Mouse (Mus musculus) stomach, embryonic 15.5 days (tissue): ENCODE results near the gene Dlx6. TPM values are rescaled to one million over a fixed set of nuclear protein-coding genes. Genes with fewer than 3 reads are reported as not detected.

Source experiments
- ATAC-seq: fragments of 200-750 bp; cut with Nextera tagmentation; 2 replicates; pipeline ENCODE4 v1.8.0; 2017; ENCODE audit warnings: low read depth, moderate number of reproducible peaks, moderate TSS enrichment; ENCODE audit not compliant: insufficient read depth, low FRiP score
- H3K27ac ChIP-seq: fragments of 300-500 bp; sonication (generic); 2 replicates; pipeline ENCODE4 v1.5.1; 2015; ENCODE audit warnings: mild to moderate bottlenecking, inconsistent platforms
- H3K27me3 ChIP-seq: fragments of 300-500 bp; sonication (generic); replicated peaks from 2 replicates; pipeline ENCODE4 v1.6.1; 2015; ENCODE audit warnings: inconsistent platforms
- H3K36me3 ChIP-seq: fragments of 300-500 bp; sonication (generic); 2 replicates; pipeline ENCODE4 v1.6.1; 2015; ENCODE audit warnings: inconsistent platforms
- H3K4me1 ChIP-seq: fragments of 300-500 bp; sonication (generic); 2 replicates; pipeline ENCODE4 v1.6.1; 2015; ENCODE audit warnings: inconsistent platforms
- H3K4me2 ChIP-seq: fragments of 300-500 bp; sonication (generic); 2 replicates; pipeline ENCODE4 v1.6.1; 2015; ENCODE audit warnings: mild to moderate bottlenecking, inconsistent platforms
- H3K4me3 ChIP-seq: fragments of 300-500 bp; sonication (generic); replicated peaks from 2 replicates; pipeline ENCODE4 v1.5.1; 2015; ENCODE audit warnings: inconsistent platforms
- H3K9ac ChIP-seq: fragments of 300-500 bp; sonication (generic); 2 replicates; pipeline ENCODE4 v1.6.1; 2015; ENCODE audit warnings: inconsistent platforms
- H3K9me3 ChIP-seq: fragments of 300-500 bp; sonication (generic); 2 replicates; pipeline ENCODE4 v1.6.1; 2016; ENCODE audit warnings: inconsistent platforms
- WGBS: fragments of 180-500 bp; shearing (Covaris S2); methylation state at CpG from one replicate; pipeline ENCODE4 v1.1.7; 2015; 5-methylcytosine and 5-hydroxymethylcytosine counted together
- polyA plus RNA-seq: library from polyadenylated mRNA; unstranded; fragments of >200 nt; fragmentation: Nextera tagmentation; extraction: Ambion mirVana; gene quantifications from 2 replicates; pipeline ENCODE4 v1.2.1, GENCODE M21; 2015

The Dlx6 gene
- polyA plus RNA-seq, 1 experiment from 2014 or later: 0.14 TPM

DNA sequence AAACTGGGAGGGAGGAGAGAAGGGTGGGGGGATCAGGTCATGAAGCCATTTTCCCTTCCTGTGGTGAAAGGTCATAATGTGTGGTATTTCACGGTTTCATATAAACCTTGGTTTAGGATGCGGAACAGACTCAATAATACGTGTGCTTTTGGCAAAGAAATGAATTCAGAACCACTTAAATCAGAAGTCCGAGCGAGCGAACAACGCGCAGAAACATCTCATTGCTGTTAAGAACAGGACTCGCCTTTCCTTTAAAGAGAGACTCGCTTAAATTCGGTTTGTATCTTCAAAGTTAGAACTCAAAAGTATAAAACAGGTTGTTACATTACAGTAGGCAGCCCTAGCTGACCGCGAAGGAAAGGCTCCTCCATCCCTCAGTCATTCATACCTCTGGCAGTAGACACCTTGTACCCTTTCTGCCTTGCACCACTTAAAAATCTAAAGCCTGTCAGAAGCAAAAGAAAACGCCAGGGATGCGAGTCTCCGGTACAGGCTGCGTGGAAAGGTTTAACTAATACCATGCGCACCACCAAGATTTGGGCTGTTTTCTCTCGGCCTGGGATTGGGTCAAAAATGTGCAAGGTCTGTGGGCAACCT lies 10.4 kb downstream of the Dlx6 start:
- H3K9me3 ChIP-seq: no peaks in the 10 kb centered on the region
- H3K4me1 ChIP-seq: no peaks in the 10 kb centered on the region
- no peak overlapping the region for H3K9ac ChIP-seq
- no peak overlapping the region for H3K4me2 ChIP-seq
- no peak for ATAC-seq
- peaks cover 93% of the 10 kb centered on the region for H3K27me3 ChIP-seq
- H3K36me3 ChIP-seq: no peaks in the 10 kb centered on the region
- H3K4me3 ChIP-seq: no peak overlapping the region
- H3K27ac ChIP-seq: no peak overlapping the region
- WGBS: 2% methylated on average over 19 of the region's 19 CpGs

DNA sequence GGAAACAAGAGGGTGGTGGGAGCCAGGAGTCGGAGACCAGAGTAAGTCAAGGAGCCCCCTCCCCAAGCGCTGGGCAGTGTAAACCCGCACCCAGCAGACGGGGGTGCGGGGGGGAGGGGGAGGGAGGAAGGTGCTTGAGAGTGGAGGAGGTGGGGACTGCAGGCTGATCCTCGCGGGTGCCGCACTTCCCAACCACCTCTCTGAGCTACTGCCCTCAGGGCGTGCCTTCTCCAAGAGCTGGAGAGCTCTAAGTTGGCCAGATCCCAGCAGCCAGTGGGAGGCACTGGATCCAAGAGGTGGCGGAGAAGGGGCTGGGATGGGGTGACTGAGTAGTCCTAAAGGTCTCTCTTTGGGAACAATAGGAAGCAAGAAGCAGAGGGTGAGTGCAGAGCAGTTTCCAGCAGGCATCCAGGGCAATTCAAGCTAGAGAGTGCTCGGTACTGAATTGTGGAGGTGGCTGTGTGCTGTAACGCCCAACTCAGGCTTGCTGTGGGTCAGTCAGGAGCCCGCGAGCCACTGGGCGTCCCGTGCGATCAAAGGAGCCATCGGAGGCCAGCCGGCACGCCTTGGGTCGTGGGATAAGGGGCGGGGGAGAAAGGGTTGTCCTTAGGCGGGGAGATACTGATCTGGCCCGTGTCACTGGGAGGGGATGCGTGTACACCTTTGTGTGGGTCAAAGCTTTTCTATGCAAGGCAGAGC lies 11.1 kb downstream of the Dlx6 start:
- peaks cover 95% of the 10 kb centered on the region for H3K27me3 ChIP-seq
- WGBS: 1% methylated on average over 25 of the region's 25 CpGs
- H3K27ac ChIP-seq: no peak overlapping the region
- 0 out of 2 replicates have a peak, but pooled peaks cover under 1% of the 10 kb centered on the region for H3K4me1 ChIP-seq
- no peak overlapping the region for H3K9ac ChIP-seq
- no peak overlapping the region for H3K4me2 ChIP-seq
- no peaks in the 10 kb centered on the region for H3K36me3 ChIP-seq
- no peaks in the 10 kb centered on the region for H3K9me3 ChIP-seq
- no peak overlapping the region for H3K4me3 ChIP-seq
- ATAC-seq: no peak; the same call in 1 of the 2 replicates

DNA sequence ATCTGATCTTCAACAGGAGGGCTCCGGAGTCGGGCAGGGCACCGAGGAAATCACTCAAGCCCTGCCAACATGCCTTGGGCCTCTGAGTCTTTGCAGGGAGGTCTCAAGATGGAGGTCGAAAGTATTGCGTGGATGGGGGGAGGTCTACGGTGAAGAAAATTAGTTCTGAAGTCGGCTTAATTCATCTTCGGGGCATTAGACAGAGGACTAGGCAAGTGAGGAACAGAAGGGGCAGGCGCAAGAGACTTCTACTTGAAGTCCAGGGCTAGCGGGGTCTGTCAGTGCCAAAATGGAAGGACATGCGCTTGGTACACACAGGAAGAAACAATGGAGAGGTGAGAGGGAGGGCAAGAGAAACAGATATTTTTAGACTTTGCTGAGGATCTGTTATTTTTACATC lies 12.0 kb downstream of the Dlx6 start:
- 0 out of 2 replicates have a peak, but pooled peaks cover 3% of the 10 kb centered on the region for H3K4me1 ChIP-seq
- H3K4me2 ChIP-seq: no peak overlapping the region
- ATAC-seq: no peak
- no peak overlapping the region for H3K27ac ChIP-seq
- H3K27me3 ChIP-seq: peaks cover 98% of the 10 kb centered on the region
- WGBS: 1% methylated on average over 11 of the region's 11 CpGs
- no peaks in the 10 kb centered on the region for H3K36me3 ChIP-seq
- H3K9ac ChIP-seq: no peak overlapping the region
- no peak overlapping the region for H3K4me3 ChIP-seq
- H3K9me3 ChIP-seq: no peaks in the 10 kb centered on the region

DNA sequence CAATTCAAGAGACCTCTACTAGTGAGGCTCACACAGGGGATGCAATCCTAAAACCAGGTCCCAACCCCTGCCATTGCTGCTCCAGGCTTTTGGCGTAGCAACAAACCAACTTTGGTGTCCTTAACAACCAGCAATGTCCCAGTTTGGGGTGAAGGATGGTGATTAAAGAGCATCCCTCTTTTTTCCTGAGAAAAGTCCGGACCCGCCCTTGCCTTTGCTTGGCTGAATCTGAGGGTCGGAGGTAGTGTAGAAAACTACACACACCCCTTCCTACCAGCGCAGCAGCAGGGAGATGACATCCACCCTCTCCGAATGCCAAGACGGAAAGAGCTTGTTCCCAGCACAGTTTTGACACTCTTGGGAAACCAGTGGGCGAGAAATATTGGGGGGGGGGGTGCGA lies 12.5 kb downstream of the Dlx6 start:
- Histone ChIP-seq H3K27ac (no peak overlapping the region), H3K27me3 (peaks cover 97% of the 10 kb centered on the region), H3K4me2 (no peak overlapping the region), H3K36me3 (no peaks in the 10 kb centered on the region), H3K9ac (no peak overlapping the region), H3K4me1 (0 out of 2 replicates have a peak, but pooled peaks cover 3% of the 10 kb centered on the region), H3K9me3 (no peaks in the 10 kb centered on the region), H3K4me3 (no peak overlapping the region)
- no peak for ATAC-seq
- WGBS: 5% methylated on average over 9 of the region's 9 CpGs

DNA sequence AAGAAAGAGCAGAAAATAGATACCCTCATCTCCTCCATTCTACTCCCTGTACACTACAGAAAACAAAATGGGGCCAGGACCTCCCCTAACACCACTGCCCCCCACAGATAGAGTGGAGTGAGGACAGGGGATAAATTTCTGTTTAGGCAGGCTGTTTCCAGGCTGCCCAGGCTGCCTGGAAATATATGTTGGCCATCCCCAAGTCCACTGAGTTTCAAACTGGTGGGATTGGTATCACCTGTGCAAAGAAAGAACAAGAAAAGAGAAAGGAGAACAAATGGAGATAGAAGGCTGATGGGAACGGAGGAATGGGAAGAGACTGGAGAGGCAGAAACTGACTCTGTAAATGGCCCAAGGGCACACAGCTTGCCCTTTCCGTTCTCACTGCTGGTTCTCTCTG lies 13.1 kb downstream of the Dlx6 start:
- ATAC-seq: no peak
- Histone ChIP-seq H3K36me3 (no peaks in the 10 kb centered on the region), H3K9me3 (no peaks in the 10 kb centered on the region), H3K4me1 (peaks cover 8% of the 10 kb centered on the region), H3K9ac (no peak overlapping the region), H3K27me3 (peaks cover 97% of the 10 kb centered on the region), H3K4me2 (no peak overlapping the region), H3K4me3 (no peak overlapping the region), H3K27ac (no peak overlapping the region)
- 3% methylated on average over 2 of the region's 2 CpGs for WGBS

DNA sequence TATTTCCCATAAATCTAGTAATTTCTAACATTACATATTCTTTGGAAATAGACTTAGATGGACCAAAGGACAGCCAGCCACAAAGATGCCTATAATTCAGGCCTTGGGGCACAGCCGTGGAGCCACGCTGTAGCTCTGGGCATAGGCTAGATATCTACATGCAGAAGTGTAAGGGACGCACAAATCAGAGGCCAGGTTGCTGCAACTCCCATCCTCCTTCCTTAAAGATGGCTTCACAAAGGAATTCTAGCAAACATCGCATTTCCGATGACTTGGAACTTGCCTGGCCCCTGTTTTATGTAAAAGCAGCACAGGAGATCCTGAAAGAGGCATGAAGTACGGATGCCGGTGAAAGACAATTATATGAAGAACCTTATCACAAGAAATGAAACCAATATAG lies 13.6 kb downstream of the Dlx6 start:
- no peaks in the 10 kb centered on the region for H3K9me3 ChIP-seq
- H3K36me3 ChIP-seq: no peaks in the 10 kb centered on the region
- H3K9ac ChIP-seq: no peak overlapping the region
- WGBS: 10% methylated on average over 7 of the region's 7 CpGs
- no peak overlapping the region for H3K4me2 ChIP-seq
- H3K4me1 ChIP-seq: peaks cover 13% of the 10 kb centered on the region
- ATAC-seq: no peak
- H3K27me3 ChIP-seq: peaks cover 98% of the 10 kb centered on the region
- H3K27ac ChIP-seq: no peak overlapping the region
- no peak overlapping the region for H3K4me3 ChIP-seq

DNA sequence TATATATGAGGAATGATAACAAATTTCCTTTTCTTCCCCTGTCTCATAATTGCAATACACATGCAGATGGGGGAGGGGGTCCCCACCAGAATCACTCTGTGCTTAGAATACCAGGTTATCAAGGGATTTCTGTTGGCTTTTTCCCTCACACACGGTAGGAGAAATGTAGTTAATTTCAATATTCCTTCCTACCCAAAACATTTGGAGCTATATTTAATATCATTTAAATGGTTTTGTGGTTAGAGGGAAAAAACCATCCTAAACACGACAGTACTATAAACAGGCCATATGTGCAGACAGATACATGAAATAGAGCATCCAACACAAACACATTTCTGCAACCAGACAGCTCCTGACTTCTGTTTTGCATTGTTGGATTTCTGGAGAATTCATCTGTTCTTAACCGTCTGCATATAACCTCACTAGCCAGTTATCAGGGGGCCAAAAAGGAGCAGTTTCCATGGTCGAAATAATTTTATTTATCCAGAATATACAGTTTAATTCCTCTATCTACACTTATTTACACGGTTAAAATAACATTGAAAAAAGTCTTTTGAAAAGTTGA lies 14.3 kb downstream of the Dlx6 start:
- peaks cover 95% of the 10 kb centered on the region for H3K27me3 ChIP-seq
- no peak overlapping the region for H3K27ac ChIP-seq
- H3K4me1 ChIP-seq: peaks cover 14% of the 10 kb centered on the region
- 6% methylated on average over 5 of the region's 5 CpGs for WGBS
- no peak for ATAC-seq
- H3K36me3 ChIP-seq: no peaks in the 10 kb centered on the region
- no peak overlapping the region for H3K4me3 ChIP-seq
- no peak overlapping the region for H3K9ac ChIP-seq
- H3K9me3 ChIP-seq: no peaks in the 10 kb centered on the region
- H3K4me2 ChIP-seq: no peak overlapping the region

DNA sequence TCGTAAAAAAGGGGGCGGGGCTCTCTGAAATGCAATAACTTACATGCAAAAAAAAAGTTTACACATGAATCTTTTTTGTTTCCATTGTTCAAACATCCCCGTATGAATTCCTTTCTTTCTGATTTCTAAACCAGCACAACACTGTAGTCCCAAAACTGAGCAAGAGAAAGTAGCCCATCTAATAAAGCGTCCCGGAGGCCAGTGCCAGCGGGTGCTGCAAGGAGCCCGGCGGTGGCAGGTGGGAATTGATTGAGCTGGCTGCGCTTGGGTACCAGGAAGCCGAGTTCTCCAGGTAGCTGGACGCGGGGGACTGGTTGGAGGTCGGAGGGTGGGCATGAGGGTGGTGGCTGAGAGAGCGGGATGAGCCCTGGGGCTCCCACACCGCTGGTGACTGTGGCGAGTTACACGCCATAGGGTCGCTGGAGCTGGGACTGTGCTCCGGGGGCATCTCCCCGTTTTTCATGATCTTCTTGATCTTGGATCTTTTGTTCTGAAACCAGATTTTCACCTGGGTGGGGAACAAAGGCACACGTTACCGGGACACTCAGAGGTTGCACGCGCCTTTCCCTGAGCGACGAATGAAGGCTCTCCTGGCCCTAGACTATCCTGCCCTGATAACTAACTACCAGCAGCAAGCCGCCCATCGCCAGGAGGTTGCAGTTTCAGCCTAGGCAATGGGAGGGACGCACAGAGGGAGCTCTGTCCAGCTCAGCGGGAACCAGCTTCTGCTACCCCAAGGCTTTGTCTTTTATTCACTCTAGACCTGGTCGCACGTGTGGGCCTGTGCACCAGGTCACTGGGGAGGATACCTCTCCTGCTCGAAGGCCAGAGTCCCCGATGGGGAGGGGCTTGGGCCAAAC lies 15.1 kb downstream of the Dlx6 start:
- WGBS: 4% methylated on average over 34 of the region's 34 CpGs
- no peak for ATAC-seq
- Histone ChIP-seq H3K4me1 (peaks cover 14% of the 10 kb centered on the region), H3K36me3 (no peaks in the 10 kb centered on the region), H3K4me3 (no peak overlapping the region), H3K9ac (no peak overlapping the region), H3K9me3 (no peaks in the 10 kb centered on the region), H3K27me3 (peaks cover 95% of the 10 kb centered on the region), H3K27ac (no peak overlapping the region), H3K4me2 (no peak overlapping the region)

DNA sequence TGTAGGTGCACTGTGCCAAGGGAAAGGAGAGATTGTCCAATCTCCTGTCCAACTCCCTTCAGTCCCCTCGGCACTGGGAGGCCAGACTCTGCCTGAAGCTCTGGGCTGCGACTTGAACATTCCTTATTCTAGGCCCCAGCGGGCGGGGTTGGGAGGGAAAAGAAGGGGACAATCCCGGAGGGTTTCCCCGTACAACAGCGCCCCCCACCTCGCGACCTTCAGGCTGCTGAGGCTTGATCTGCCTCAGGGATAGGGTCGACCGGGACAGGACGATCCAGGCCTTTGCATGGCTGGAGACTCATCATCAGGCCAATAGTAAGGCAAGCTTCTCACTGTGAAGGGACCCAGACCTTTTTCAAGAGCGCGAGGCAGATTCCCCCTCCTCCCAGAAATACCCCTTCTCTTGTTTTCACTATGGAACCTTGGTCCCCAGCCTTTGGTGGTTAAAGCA lies 15.7 kb downstream of the Dlx6 start:
- no peak overlapping the region for H3K27ac ChIP-seq
- H3K9ac ChIP-seq: no peak overlapping the region
- H3K9me3 ChIP-seq: no peaks in the 10 kb centered on the region
- H3K4me2 ChIP-seq: no peak overlapping the region
- peaks cover 95% of the 10 kb centered on the region for H3K27me3 ChIP-seq
- 1% methylated on average over 14 of the region's 14 CpGs for WGBS
- no peak for ATAC-seq
- no peaks in the 10 kb centered on the region for H3K36me3 ChIP-seq
- peaks cover 14% of the 10 kb centered on the region for H3K4me1 ChIP-seq
- no peak overlapping the region; the same call in 1 of the 2 replicates for H3K4me3 ChIP-seq

DNA sequence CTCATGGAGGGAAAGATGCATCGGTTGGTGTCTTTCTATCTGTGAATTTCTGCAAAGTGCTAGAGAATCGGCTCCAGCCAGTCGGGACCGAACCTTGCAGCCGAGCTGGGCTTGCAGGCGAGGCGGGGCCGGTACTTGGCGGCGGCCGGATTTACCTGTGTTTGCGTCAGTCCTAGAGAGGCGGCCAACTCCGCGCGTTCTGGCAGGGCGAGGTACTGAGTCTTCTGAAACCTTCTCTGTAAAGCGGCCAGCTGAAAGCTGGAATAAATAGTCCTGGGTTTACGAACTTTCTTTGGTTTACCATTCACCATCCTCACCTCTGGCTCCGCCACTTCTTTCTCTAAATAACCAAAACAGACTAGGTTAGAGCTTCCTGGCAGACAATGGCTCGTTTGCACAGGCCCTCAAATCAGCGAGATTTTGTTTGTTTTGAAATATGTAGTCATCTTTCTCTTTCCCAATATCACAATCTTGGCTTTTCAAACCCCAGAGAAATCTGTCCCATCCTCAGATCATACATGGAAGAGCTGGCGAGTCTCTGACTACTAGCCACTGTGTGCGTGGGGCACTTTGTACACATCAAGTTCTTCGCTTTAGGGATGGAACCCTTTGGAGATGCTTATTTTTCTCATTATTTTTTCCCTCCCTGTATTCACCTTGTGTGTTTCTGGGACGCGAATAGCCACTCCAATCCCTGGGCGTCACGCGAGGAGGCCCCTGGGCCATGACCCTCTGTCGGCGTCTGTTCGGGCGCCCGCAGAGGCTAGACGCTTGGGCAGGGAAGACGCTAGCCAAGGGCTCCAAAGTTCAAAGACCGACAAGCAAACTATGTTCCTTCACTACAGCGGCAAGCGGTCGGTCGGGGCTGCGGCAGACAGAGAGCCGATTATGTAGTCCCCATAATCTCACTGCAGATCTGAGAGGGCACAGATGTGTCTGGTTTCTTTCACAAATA lies 16.5 kb downstream of the Dlx6 start:
- Histone ChIP-seq H3K4me2 (peak overlapping the region; percentile 0; the same call in 1 of the 2 replicates), H3K27ac (no peak overlapping the region), H3K4me3 (no peak overlapping the region; the same call in 1 of the 2 replicates), H3K4me1 (peaks cover 14% of the 10 kb centered on the region), H3K9me3 (no peaks in the 10 kb centered on the region), H3K9ac (no peak overlapping the region), H3K36me3 (no peaks in the 10 kb centered on the region), H3K27me3 (peaks cover 94% of the 10 kb centered on the region)
- ATAC-seq: no peak
- 3% methylated on average over 44 of the region's 44 CpGs for WGBS
